Mouse (Mus musculus) adrenal gland, adult 8-10 months (tissue): ENCODE data around the gene Wasl. TPM values are rescaled to one million over a fixed set of nuclear protein-coding genes. Genes with fewer than 3 reads are reported as not detected.

Source experiments
- DNase-seq: peaks from one replicate; pipeline ENCODE4 v3.0.0; 2022
- total RNA-seq, 4 experiments: library from RNA; stranded (reverse); gene quantifications; 2 replicates each; pipeline ENCODE4 v1.2.4; 2022

Gene Wasl
- total RNA-seq, 4 experiments from 2014 or later: 58.4 to 74.0 (median 63.4) TPM

DNA sequence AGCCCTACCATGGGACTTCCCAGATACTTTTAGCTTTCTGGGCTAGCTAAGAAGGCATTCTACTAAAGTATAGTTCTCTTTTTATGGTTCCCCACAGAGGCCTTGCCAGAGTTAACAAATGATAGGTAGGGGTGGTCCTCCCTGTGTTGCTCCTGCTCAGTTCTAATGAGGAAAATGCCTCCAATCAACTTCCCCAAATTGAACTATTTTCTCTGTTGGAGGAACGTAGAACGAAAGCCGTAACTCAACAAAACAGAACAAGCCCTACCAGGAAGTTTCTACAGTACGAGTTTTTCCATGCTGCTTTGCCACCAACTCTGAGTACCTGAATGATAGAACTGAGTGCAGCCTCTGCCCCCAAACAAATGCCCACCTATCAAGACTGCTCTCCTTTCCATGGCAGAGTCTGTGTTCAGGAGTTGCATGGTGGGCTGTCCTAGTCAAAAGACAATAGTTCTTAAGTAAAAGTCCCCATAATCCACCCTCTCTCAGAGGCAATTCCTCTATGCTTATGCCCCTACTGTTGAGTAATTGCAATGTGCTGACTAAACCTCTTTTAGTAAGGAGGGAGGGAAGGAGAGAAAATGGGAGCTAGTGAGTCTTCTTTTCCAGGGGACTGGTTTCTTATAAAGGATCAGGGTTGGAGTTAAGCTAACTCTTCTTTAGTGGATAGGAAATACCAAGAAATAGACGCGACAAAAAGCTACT lies 19.3 kb downstream of the Wasl start:
- DNase-seq: no peak

GRCm38 (mm10) chr6:24642960-24643359 lies 21.8 kb downstream of the Wasl start:
- no peak for DNase-seq

- no peak for DNase-seq
Measured at GRCm38 (mm10) chr6:24642161-24642560, 22.6 kb downstream of the Wasl start.

GRCm38 (mm10) chr6:24641286-24641685 lies 23.5 kb downstream of the Wasl start:
- no peak for DNase-seq

- no peak for DNase-seq
Measured at GRCm38 (mm10) chr6:24635814-24636213, 29.0 kb downstream of the Wasl start.

GRCm38 (mm10) chr6:24634065-24634464 lies 30.7 kb downstream of the Wasl start:
- DNase-seq: no peak

- DNase-seq: peak; percentile 34
Measured at GRCm38 (mm10) chr6:24632061-24632460, 32.7 kb downstream of the Wasl start.

GRCm38 (mm10) chr6:24628499-24628898 lies 36.3 kb downstream of the Wasl start:
- no peak for DNase-seq

GRCm38 (mm10) chr6:24627586-24628030 lies 37.2 kb downstream of the Wasl start:
- DNase-seq: no peak

GRCm38 (mm10) chr6:24622098-24622497 lies 42.7 kb downstream of the Wasl start:
- no peak for DNase-seq

DNA sequence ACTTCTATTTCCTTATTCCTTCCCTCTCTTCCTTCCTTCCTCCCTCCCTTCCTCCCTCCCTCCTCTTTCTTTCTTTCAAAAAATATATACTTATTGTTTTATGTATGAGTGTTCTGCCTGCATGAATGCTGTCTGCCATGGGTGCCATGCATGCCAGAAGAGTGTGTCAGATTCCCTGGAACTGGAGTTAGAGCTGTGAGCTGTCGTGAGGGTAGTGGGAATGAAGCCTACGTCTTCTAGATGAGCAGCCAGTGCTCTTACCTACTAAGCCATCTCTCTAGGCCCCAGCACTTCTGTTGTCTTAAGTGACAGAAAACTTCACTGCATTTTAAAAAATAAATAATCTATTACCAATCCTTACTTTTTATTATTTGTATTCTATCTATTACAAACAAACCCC lies 43.9 kb downstream of the Wasl start:
- no peak for DNase-seq

GRCm38 (mm10) chr6:24619285-24620045 lies 45.3 kb downstream of the Wasl start:
- no peak for DNase-seq

DNA sequence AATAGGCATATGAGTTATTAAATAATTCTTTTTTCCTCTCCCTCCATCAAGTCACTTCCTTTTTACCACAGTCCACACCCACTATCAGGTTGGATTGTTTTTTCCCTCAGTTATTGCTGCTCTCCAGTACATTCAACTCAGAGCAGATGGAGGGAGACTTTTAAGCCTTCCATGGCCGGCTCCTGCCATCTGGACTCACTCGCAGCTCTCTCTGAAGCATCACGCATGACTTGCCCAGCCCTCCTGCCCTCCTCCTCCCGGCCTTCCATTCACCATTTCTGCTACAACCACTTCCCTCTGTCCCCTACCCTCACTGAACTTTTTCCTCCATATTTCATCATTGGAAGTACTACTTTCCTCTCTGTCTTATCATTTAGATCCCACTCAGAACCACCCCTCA lies 48.1 kb downstream of the Wasl start:
- DNase-seq: no peak

GRCm38 (mm10) chr6:24613918-24614317 lies 50.9 kb downstream of the Wasl start:
- DNase-seq: no peak

DNA sequence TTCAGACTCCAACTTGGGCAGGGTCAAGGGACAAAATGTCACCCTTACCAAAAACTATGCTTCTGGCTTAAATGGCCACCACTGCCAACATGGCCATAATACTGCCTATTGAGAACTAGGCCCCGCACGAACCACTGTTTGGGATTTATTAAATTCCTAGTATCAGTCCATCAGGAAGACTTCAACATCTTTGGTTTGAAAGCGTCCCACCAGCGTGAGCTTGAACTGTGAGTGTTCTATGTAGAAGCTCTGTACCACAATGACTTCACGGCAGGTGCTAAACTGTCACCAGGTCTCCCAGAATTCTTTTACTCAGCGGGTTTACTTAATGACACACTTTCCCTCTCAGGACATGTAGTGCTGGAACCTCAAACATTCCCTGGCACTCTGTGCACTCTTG lies 51.5 kb downstream of the Wasl start:
- no peak for DNase-seq

DNA sequence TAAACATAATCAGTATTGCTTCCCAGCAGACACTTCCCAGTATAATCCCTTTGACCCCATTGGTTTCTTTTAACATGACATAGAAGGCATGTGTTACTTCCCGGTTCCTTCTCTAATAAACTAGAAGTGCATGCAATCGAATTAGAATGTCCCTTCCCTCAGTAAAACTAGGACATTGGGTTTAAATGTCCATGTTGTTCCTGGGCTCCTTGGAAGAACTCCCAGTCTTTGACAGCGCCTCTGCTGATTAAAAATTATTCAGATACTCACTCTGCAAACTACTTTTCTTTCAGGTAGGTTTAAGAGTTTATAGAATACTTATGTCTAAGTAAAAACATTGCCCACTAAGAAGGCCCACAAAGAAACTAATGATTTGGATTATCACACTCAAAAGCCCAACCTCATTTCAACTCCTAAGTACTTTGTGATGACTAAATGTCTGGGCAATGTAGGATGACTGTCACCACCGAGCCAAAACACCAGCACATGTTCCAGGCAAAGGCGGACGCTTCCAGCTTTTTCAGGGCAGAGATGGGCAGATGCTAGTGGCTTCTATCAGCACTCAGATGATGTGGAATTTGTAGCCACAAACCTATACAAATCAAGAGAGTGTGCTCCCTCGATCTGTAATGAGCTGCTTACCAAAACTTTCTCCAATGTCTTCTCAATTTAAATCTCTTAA lies 52.6 kb downstream of the Wasl start:
- no peak for DNase-seq

- no peak for DNase-seq
Measured at GRCm38 (mm10) chr6:24610358-24610757, 54.5 kb downstream of the Wasl start.

GRCm38 (mm10) chr6:24609531-24609930 lies 55.3 kb downstream of the Wasl start:
- DNase-seq: no peak

- DNase-seq: no peak
Measured at GRCm38 (mm10) chr6:24608682-24609081, 56.1 kb downstream of the Wasl start.

GRCm38 (mm10) chr6:24608129-24608528 lies 56.7 kb downstream of the Wasl start:
- no peak for DNase-seq

GRCm38 (mm10) chr6:24607531-24607930 lies 57.3 kb downstream of the Wasl start:
- DNase-seq: no peak

DNA sequence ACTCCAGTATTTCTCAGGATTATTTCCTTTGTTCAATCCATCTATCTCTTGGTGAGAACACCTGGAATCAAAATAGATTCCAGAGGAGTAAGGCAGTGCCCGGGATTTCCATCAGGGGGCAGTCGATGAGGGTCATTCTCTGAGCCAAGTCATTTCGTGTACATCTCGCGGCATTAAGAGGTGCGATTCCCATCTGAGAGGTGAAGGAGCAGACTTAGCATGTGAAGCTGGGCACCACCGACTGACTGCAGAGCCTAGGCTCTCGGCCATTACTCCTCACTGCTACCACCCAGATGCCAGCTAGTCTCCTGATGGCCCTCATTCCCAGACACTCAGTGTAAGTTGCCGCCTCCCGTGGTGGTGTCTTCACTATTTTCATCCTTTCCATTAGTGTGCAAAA lies 58.3 kb downstream of the Wasl start:
- DNase-seq: no peak

DNA sequence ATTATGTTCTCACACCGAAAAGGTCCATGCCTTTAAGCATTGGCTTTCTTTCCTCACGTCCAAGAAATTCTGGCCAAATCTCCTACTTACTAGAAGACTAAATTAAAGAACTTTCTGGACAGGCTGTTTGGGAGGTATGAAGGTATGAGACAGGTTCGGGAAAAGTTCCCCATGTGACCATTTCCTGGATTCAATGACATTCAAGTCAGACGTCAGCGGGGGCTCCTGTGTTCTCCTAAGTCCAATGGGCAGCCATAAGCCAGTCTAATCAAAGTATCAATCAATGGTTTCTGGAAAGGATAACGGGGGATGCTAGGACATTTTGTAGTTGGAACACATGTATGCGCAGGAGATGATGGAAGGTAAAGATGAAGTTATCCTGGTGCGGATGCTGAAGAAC lies 59.2 kb downstream of the Wasl start:
- no peak for DNase-seq
